Mouse (Mus musculus) v-Abl transformed pro-B cells (cell line): ENCODE data around the gene Map2k5.

Source experiments
- in situ Hi-C, 2 experiments: fragments of 400-800 bp; cut with MboI; formaldehyde crosslinking; loops; one replicate each; pipeline ENCODE4 v1.15.1; 2025; ENCODE audit not compliant: unreplicated experiment in 2 of 2

The Map2k5 gene

GRCm38 (mm10) chr9:63377270-63378142 is at the start of gene Map2k5:
TSS of gene Map2k5 (minus strand) at chr9:63377902.
- in situ Hi-C loops: loop anchor here (5.0 to 25.0 kb wide), 3 partner anchors 245 to 565 kb away; partner anchors contain the start of gene Fem1b (in 2 of the 2)

- in situ Hi-C loops: no loop called here
These were observed 43.5 kb upstream of the Map2k5 start for GRCm38 (mm10) chr9:63421096-63421736.

GRCm38 (mm10) chr9:63420396-63420795 is 42.7 kb upstream of the Map2k5 start:
- in situ Hi-C loops: no loop called here

- in situ Hi-C loops: no loop called here
These were observed 22.5 kb upstream of the Map2k5 start for GRCm38 (mm10) chr9:63400176-63400575.

- in situ Hi-C loops: loop anchor here in 1 of 2 experiments (25.0 kb wide), 1 partner anchor 587 kb away; the partner anchor contains the start of gene Fem1b
These were observed 21.7 kb upstream of the Map2k5 start for GRCm38 (mm10) chr9:63399463-63399815.

- in situ Hi-C loops: loop anchor here in 1 of 2 experiments (25.0 kb wide), 1 partner anchor 587 kb away; the partner anchor contains the start of gene Fem1b
These were observed 21.1 kb upstream of the Map2k5 start, which contains the start of gene 2300009A05Rik for GRCm38 (mm10) chr9:63398611-63399462. TSS of gene 2300009A05Rik (minus strand) at chr9:63399246.

GRCm38 (mm10) chr9:63395612-63396011 is 17.9 kb upstream of the Map2k5 start:
- in situ Hi-C loops: loop anchor here in 1 of 2 experiments (25.0 kb wide), 1 partner anchor 583 kb away; the partner anchor contains the start of gene Fem1b

GRCm38 (mm10) chr9:63391307-63391706 is 13.6 kb upstream of the Map2k5 start:
- in situ Hi-C loops: loop anchor here in 1 of 2 experiments (25.0 kb wide), 1 partner anchor 579 kb away; the partner anchor contains the start of gene Fem1b

- in situ Hi-C loops: loop anchor here in 1 of 2 experiments (25.0 kb wide), 1 partner anchor 570 kb away; the partner anchor contains the start of gene Fem1b
These were observed 5.1 kb upstream of the Map2k5 start for GRCm38 (mm10) chr9:63382761-63383160.

- in situ Hi-C loops: loop anchor here in 1 of 2 experiments (25.0 kb wide), 1 partner anchor 568 kb away; the partner anchor contains the start of gene Fem1b
These were observed 2.6 kb upstream of the Map2k5 start for GRCm38 (mm10) chr9:63380326-63380725.

GRCm38 (mm10) chr9:63378174-63378573 is 472 bp upstream of the Map2k5 start:
- in situ Hi-C loops: loop anchor here (5.0 to 25.0 kb wide), 3 partner anchors 246 to 566 kb away; partner anchors contain the start of gene Fem1b (in 2 of the 2)

- in situ Hi-C loops: loop anchor here in 1 of 2 experiments (10.0 kb wide), 1 partner anchor 559 kb away; the partner anchor contains the start of gene Fem1b
These were observed 4.4 kb downstream of the Map2k5 start for GRCm38 (mm10) chr9:63373315-63373714.

GRCm38 (mm10) chr9:63372541-63372940 is 5.2 kb downstream of the Map2k5 start:
- in situ Hi-C loops: loop anchor here in 1 of 2 experiments (10.0 kb wide), 1 partner anchor 558 kb away; the partner anchor contains the start of gene Fem1b

- in situ Hi-C loops: no loop called here
These were observed 17.3 kb downstream of the Map2k5 start for GRCm38 (mm10) chr9:63360410-63360809.

- in situ Hi-C loops: no loop called here
These were observed 18.7 kb downstream of the Map2k5 start for GRCm38 (mm10) chr9:63359016-63359415.

- in situ Hi-C loops: no loop called here
These were observed 21.0 kb downstream of the Map2k5 start for GRCm38 (mm10) chr9:63356721-63357120.

- in situ Hi-C loops: no loop called here
These were observed 21.4 kb downstream of the Map2k5 start for GRCm38 (mm10) chr9:63356278-63356677.

GRCm38 (mm10) chr9:63354168-63354567 is 23.5 kb downstream of the Map2k5 start:
- in situ Hi-C loops: no loop called here

GRCm38 (mm10) chr9:63350030-63350429 is 27.7 kb downstream of the Map2k5 start:
- in situ Hi-C loops: no loop called here

GRCm38 (mm10) chr9:63349241-63349640 is 28.5 kb downstream of the Map2k5 start:
- in situ Hi-C loops: no loop called here
